Mouse (Mus musculus) pancreas, adult 10 weeks (tissue): ENCODE results near the gene Camkv. TPM values are rescaled to one million over a fixed set of nuclear protein-coding genes. Genes with fewer than 3 reads are reported as not detected.

Experiments
- polyA plus RNA-seq: library from polyadenylated mRNA; stranded (reverse); fragments of 350-450 nt; fragmentation: Illumina TruSeq; extraction: RNeasy Lipid Tissue Mini Kit (QIAGEN cat#74804); gene quantifications from one replicate; pipeline ENCODE4 v1.2.3, GENCODE M21; 2015; ENCODE audit warnings: low read depth, low replicate concordance; ENCODE audit not compliant: insufficient read depth

Gene Camkv
- polyA plus RNA-seq = not detected

DNA sequence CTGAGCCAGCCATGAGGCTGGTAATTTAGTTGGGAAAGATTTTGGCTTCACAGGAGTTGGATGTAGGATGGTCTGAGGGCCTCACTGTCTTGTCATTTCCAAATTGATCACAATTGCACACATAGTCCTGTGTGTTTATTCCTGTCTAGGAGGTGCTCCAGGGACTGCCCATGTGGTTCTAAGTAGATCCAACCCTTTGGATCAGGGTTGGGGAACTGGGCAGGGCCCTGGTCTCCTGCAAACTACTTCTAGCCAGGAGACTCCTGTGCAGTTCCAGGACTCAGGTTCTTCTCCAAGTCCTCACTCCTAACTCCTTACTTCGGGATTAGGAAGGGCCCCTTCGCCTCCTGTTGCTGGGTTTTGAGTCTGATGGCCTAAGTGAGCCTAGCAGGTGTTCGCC is at the start of gene Camkv:
TSS of gene Camkv (plus strand) at position 301 of the 400 bp plus-strand sequence.

DNA sequence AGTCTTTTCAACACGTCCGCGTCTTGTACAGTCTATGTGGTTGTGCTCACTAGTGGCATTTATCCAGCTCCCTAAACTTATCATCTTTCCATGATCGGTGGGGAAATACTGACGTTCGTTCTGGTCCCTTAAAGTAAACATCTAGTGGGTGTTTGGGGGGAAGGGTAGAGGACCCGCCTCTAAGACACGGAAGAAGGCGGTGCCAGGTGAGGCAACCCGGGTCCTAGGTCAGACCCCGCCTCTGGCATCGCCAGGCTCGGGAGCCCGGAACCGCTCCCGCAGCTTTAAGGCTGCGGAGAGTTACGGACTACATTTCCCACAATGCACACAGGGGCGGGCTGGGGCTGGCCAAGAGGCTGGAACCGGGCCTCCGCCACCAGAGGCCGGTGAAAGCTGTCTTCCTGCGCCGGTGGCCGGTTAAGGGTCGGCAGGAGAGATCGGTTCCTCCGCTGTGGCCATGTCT is 47.6 kb upstream of the Camkv start, which contains the start of gene Mon1a:
TSS of gene Mon1a (plus strand) at position 348 of the 463 bp plus-strand sequence.

DNA sequence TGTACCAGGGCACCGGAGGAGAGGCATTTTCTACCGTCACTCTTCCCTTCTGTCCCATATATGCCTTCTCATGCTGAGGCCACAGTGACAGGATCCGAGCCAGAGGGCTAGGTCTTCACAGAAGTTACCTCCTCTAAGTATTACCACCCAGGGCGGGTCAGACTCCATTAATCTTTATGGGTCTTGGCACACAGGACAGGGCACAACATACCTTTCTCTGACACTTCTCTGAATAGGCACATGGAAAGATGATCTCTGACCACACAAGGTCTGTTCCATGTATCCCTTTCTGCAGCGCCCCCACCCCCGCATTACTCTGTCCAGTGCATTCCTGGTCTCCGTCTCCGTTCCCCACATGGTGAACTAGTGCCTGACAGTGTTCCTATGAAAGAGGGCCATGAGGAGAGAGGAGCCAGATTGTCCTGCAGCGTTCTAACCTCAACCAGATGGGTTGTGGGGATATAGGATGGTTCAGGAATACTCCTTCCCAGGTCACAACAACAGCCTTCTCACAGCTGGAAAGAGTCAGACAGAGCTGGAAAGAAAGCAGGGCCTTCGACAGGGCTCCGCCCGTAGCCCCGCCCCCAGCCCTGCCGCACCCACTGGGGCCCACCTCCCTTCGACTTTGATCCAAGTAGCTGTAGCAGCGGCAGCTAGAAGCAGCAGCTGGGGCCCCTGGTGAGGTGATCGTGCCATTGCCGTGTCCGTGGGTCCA is 29.1 kb upstream of the Camkv start, which contains the start of gene Mst1r:
TSS of gene Mst1r (plus strand) at position 622 of the 715 bp plus-strand sequence.

DNA sequence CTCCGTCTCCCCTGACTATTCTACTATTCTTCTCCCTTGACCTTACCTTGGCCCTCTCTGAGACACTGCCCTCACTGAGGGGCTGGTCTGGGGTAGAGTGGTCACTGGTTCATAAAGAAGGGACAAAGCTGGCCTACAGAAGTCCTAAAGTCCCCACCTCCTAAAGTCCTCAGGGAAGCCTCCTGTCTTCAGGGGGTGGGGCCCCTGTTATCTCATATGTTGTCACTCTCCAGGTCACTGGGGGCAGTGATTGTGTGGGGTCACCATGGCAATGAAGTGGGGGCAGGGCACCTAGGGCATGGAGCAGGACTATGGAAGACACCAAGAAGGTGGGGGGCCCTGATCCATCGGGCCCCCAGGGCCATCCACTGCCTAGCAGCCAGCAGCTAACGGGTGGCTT is 7.3 kb upstream of the Camkv start, which contains the start of gene Actl11:
TSS of gene Actl11 (plus strand) at position 301 of the 400 bp plus-strand sequence.

DNA sequence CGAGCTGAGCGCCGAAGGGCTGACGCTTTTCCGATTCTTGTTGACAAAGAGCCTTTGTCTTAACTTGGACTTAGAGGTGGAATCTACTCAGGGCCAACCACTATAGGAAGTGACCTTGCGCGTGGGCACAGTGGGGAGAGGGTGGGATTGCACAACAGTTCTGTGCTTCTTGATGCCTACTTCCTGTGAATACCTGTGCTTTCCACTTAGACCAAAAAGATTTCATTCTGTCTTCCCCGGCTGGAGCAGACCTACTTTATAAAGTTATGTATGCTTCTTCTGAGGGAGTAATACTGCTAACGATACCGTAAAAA is 14.4 kb downstream of the Camkv start, which contains the start of gene Traip:
TSS of gene Traip (plus strand) at position 215 of the 314 bp plus-strand sequence.

DNA sequence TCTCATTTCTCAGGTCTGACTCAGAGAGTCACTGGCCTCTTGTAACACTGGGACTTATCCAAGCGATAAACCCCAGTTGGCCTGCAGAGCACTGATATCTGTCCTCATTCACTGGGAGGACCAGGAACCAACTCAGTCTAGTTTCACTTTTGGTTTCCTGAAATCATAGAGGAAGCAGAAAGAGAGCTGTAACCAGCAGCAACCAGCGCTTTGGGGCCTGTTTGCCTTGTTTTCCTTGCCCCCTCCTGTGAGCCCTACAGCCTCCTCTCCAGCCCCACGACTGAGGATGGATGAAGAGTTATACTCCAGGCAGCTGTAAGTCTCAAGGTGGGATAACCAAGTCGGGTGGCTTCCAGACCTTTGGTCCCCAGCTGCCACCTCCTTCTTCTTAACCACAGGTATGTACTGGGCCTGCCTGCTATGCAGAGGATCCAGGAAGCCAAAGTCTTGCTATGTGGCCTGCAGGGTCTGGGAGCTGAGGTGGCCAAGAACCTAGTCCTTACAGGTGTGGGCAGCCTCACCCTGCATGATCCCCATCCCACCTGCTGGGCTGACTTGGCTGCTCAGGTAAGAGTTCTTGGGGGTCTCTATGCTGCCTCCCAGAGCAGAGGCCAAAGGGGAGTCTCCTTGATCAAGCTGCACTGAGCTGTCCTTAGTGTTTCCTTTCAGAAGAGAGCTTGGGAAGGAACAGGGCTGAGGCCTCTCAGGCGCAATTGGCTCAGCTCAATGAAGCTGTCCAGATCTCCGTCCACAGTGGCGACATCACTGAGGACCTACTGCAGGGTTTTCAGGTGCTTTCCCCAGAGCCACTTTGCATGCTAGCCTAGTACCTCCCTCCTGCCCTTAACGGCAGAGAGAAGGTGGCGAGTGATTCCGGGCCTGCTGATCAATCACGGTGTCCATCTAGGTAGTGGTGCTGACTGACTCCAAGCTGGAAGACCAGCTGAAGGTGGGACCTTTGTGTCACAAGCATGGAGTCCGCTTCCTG is 40.2 kb downstream of the Camkv start, which contains the start of gene Uba7:
TSS of gene Uba7 (plus strand) at position 107 of the 988 bp plus-strand sequence.

DNA sequence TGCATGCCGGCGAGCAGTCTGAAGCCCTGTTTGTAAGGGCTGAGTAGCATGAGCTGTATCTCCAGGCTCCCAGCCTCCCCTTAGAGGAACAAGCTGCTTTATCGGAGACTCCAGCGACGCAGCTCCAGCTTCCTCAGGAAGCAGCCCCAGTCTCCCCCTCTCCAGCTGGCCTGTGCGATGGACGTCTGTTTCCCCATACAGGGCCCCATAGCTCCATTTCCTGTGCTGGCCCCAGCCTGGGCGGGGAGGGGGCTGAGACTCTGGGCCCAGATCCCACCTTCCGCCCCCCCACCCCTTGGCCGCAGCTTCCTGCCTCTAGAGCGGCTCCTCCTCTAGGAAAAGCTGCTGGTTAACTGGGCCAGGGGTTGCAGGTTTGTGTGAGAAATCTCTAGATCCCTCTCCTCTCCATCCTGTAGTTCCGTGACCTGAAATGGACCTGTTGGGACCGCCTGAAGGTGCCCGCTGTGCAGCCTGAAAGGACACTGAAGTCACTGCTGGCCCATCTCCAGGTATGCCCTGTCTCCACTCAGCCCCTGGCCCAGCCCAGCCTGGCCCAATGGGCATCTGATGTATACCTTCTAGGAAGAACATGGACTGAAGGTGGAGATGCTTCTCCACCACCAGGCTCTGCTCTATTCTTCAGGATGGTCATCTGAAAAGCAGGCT is 47.3 kb downstream of the Camkv start, which contains the start of gene Gm20661:
TSS of gene Gm20661 (plus strand) at position 378 of the 666 bp plus-strand sequence.

DNA sequence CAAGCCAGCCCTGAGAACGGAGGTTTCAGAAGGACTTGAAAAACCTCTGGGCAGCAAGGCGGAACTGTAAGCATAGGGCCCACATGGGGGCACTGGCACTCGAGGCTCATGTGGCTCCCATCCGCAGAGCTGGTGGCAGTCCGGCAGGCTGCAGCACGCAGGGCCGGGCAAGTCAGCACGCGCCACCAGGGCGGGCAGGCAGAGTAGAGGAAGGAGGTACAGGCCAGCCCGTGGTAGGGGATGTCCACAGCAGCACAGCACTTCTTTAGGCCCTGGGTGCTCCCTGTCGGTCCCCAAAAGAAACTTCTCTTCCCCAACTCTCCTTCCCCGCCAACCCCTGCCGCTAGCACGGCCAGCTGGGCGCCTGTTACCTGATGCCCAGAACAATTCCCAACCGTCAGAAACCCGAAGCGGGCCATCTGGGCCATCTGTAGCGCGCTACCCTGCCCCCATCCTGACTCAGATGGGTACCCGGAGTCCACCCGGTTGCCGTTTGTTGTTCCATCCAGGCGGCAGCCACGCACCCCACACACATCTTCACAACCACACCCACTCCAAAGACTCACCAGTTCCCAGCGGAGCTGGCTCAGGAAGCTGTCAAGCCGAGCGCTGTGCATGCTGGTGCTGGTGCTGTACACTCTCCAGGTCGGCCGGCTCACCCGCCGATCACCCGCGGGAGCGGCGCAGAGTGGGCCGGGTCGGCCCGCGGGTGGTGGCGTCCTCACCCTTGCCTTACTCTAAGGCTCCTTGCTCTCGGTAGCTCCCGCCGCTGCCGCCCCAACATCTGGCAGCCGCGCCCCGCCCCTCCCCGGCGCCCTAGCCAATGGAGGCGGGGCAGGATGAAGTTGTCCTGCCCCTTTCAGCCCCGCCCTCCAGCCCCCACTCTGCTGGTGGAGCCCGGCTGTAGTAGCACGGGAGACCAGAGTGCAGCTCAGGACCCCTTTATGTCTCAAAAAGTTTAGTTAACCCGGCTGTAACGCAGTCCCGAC is 50.0 kb downstream of the Camkv start, which contains the start of gene Inka1:
TSS of gene Inka1 (minus strand) at position 749 of the 989 bp plus-strand sequence.

DNA sequence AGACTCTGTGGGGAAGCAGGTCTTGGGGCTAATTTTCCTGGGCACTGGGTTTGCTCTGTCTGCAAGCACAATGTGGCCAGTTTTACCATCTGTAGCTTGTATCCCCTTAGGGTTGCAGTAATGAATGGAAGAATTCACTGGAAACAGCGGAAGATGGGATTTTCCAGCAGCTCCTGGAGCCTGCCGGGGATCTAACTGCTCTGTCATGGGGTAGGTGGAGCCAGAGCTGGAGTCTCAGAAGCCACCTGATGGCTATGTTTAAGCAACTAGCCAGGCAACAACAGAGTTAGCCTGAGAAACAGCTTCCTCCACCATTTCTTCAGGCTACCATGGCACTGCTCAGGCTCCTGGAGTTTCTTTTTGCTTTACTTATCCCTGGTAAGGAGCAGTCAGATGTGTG is 56.7 kb downstream of the Camkv start, which contains the start of gene Cdhr4:
TSS of gene Cdhr4 (plus strand) at position 301 of the 400 bp plus-strand sequence.

DNA sequence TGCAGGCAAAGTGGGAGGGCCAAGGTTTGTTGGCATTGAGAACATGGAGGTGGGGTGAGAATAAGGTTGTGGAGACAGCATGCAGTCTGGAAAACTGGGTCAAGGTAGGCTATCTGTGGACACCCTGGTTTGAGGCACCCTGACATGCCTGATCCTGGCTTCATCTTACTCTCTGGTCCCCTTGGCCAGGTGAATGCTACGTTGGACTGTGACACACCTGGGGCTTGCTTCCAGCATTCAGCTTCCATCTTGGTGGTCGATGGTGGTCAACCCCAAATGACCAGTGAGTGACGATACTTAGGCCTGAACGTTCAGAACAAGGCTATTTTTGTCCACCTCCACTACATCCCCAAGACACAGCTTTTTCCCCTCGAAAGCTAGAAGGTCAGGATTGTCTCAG is 60.6 kb downstream of the Camkv start, which contains the start of gene Gm20662:
TSS of gene Gm20662 (plus strand) at position 301 of the 400 bp plus-strand sequence.

Other genes starting within 250 kb of the Camkv start
- gene Sema3f, start 225.2 kb upstream of the Camkv start, polyA plus RNA-seq = 19.9 TPM
- gene Rbm5, start 164.7 kb upstream of the Camkv start, polyA plus RNA-seq = 36.6 TPM
- 27.2 TPM for gene Rbm6, start 62.4 kb upstream of the Camkv start, polyA plus RNA-seq
- gene Mon1a, start 47.5 kb upstream of the Camkv start, polyA plus RNA-seq = 9.7 TPM
- gene Mst1r, start 28.8 kb upstream of the Camkv start, polyA plus RNA-seq = 3.4 TPM
- not detected for gene Actl11, start 7.2 kb upstream of the Camkv start, polyA plus RNA-seq
- not detected for gene Traip, start 14.5 kb downstream of the Camkv start, polyA plus RNA-seq
- gene Uba7, start 39.8 kb downstream of the Camkv start, polyA plus RNA-seq = 17.0 TPM
- not detected for gene Gm20661, start 47.4 kb downstream of the Camkv start, polyA plus RNA-seq
- gene Inka1, start 50.2 kb downstream of the Camkv start, polyA plus RNA-seq = 3.5 TPM
- not detected for gene Cdhr4, start 56.8 kb downstream of the Camkv start, polyA plus RNA-seq
- not detected for gene Gm20662, start 60.7 kb downstream of the Camkv start, polyA plus RNA-seq
- gene Ip6k1, start 66.8 kb downstream of the Camkv start, polyA plus RNA-seq = 29.1 TPM
- gene Gmppb, start 113.6 kb downstream of the Camkv start, polyA plus RNA-seq = 11.7 TPM
- 1.6 TPM for gene Amigo3, start 117.5 kb downstream of the Camkv start, polyA plus RNA-seq
- gene Mst1, start 144.8 kb downstream of the Camkv start, polyA plus RNA-seq = not detected
- gene Rnf123, start 147.7 kb downstream of the Camkv start, polyA plus RNA-seq = 23.7 TPM
- gene Apeh, start 158.9 kb downstream of the Camkv start, polyA plus RNA-seq = 40.1 TPM